Comparison of ENCODE assay signal across 7 mouse cellular contexts in the genomic region with DNA sequence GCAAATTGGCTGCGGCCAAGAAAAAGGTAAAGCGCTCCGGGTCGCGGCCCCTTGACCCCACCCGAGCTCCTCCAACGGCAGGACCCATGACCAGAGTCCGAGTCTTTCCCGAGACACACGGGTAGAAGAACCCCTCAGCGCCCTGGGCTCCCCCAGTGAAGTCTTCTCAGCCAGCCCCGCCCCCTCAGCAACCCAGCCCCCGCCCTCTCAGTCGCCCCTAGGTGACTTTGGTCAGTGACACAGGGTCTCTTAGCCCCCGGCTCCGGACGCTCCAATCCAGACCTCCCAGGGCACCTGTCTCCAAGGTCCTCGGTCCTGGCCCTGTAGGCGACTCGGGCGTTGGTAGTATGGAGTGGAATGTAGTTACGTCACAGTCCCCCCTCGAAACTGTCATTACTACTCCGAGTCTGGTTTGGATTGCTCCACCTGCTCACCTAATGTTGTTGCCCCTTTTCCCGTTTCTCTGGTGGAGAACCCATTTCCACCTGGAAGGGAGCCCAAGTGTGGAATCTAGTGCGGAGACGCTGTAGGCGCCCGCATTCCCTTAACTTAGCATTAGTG. TPM values are rescaled to one million over a fixed set of nuclear protein-coding genes. Genes with fewer than 3 reads are reported as not detected.
DNase-seq lines count a peak whose midpoint lies in the region; ATAC-seq and TF ChIP-seq lines count a peak whose summit lies in the region.

No protein-coding gene starts in this region.

- peak; percentile 60; the same call in 1 of the 2 replicates for ATAC-seq in embryonic facial prominence, embryonic 13.5 days (ENCODE audit: insufficient number of reproducible peaks, insufficient read depth, low FRiP score, low TSS enrichment, low read depth)
- peak; percentile 66 for ATAC-seq in intestine, embryonic 14.5 days (replicated peaks; ENCODE audit: low FRiP score, low TSS enrichment, low read depth)
- ATAC-seq in megakaryocyte progenitor cell, adult 5-6 weeks (replicated peaks; ENCODE audit: poor library complexity), result 0 out of 2 replicates have a peak, but pooled peaks have one; percentile 23

- TF ChIP-seq POLR2A in testis, adult 2 months (IDR thresholded peaks at IDR 0.05; ENCODE audit: control insufficient read depth, low read depth, low read length), result peak; percentile 79; the same call in 1 of the 2 replicates

- peaks cover 6% of the 10 kb centered on the region for H3K4me1 ChIP-seq in testis, adult 2 months (ENCODE audit: control insufficient read depth, insufficient read depth, low read length)
- peaks cover 22% of the 10 kb centered on the region for H3K4me1 ChIP-seq in embryonic facial prominence, embryonic 13.5 days
- H3K4me1 ChIP-seq in intestine, embryonic 14.5 days (replicated peaks; ENCODE audit: control insufficient read depth, insufficient read depth, low read length), result peaks cover 7% of the 10 kb centered on the region; the same call in 1 of the 2 replicates

- peak overlapping the region; percentile 100 for H3K4me3 ChIP-seq in testis, adult 2 months (ENCODE audit: control insufficient read depth, low read depth, low read length)
- peak overlapping the region; percentile 88 for H3K4me3 ChIP-seq in embryonic facial prominence, embryonic 13.5 days
- H3K4me3 ChIP-seq in intestine, embryonic 14.5 days (ENCODE audit: low read depth, low read length), result peak overlapping the region; percentile 74

- WGBS in embryonic facial prominence, embryonic 13.5 days, result 1% methylated on average over 26 of the region's 29 CpGs
- 2% methylated on average over 26 of the region's 29 CpGs for WGBS in intestine, embryonic 14.5 days

- no peak for TF ChIP-seq CTCF in testis, adult 2 months (IDR thresholded peaks at IDR 0.05; ENCODE audit: control insufficient read depth, insufficient read depth, insufficient replicate concordance, low read depth, low read length)

- no peak for DNase-seq in testis, postnatal 14 days (ENCODE audit: low spot score)
- peak; percentile 67 for DNase-seq in intestine, embryonic 14.5 days (ENCODE audit: low spot score)
- no peak for DNase-seq in spleen, postnatal 14 days (ENCODE audit: low spot score in 2 of 2)
- no peak for DNase-seq in right cerebral cortex, adult 18-20 months

- peak overlapping the region; percentile 84 for H3K4me2 ChIP-seq in embryonic facial prominence, embryonic 13.5 days
- peak overlapping the region; percentile 96 for H3K4me2 ChIP-seq in intestine, embryonic 14.5 days (ENCODE audit: low read length)

- H3K9ac ChIP-seq in embryonic facial prominence, embryonic 13.5 days, result peak overlapping the region; percentile 85
- peak overlapping the region; percentile 74 for H3K9ac ChIP-seq in intestine, embryonic 14.5 days (ENCODE audit: low read length)

- H3K27ac ChIP-seq in testis, adult 2 months (ENCODE audit: control insufficient read depth, insufficient read depth, low read depth, low read length), result peak overlapping the region; percentile 100
- H3K27ac ChIP-seq in embryonic facial prominence, embryonic 13.5 days, result peak overlapping the region; percentile 66
- peak overlapping the region; percentile 36 for H3K27ac ChIP-seq in intestine, embryonic 14.5 days (ENCODE audit: low read depth)

- H3K9me3 ChIP-seq in embryonic facial prominence, embryonic 13.5 days, result no peaks in the 10 kb centered on the region
- no peaks in the 10 kb centered on the region for H3K9me3 ChIP-seq in intestine, embryonic 14.5 days (ENCODE audit: control insufficient read depth, low read length)

- no peaks in the 10 kb centered on the region for H3K27me3 ChIP-seq in testis, adult 2 months (ENCODE audit: control insufficient read depth, insufficient read depth, low read length)
- no peaks in the 10 kb centered on the region for H3K27me3 ChIP-seq in embryonic facial prominence, embryonic 13.5 days
- no peaks in the 10 kb centered on the region for H3K27me3 ChIP-seq in intestine, embryonic 14.5 days (replicated peaks; ENCODE audit: control insufficient read depth, insufficient read depth, low read length)

- peaks cover 9% of the 10 kb centered on the region for H3K36me3 ChIP-seq in testis, adult 2 months (ENCODE audit: control insufficient read depth, insufficient read depth, low read length)
- peaks cover 35% of the 10 kb centered on the region for H3K36me3 ChIP-seq in embryonic facial prominence, embryonic 13.5 days
- peaks cover 33% of the 10 kb centered on the region for H3K36me3 ChIP-seq in intestine, embryonic 14.5 days (ENCODE audit: control insufficient read depth, insufficient read depth, low read length)

RNA-seq across cellular contexts. Expression of a gene that starts 0.6 kb away (rescaled TPM):
- polyA plus RNA-seq in testis, adult 2 months (2012; rRNA removed), result 381 and 421 TPM in 2 replicates
- 497 and 538 TPM in 2 replicates for polyA plus RNA-seq in embryonic facial prominence, embryonic 13.5 days (2015; fragmentation: Nextera tagmentation; extraction: Ambion mirVana)
- polyA plus RNA-seq in intestine, embryonic 14.5 days (2014; fragmentation: Nextera tagmentation; extraction: Ambion mirVana), result 162 and 198 TPM in 2 replicates
- total RNA-seq in megakaryocyte progenitor cell, adult 5-6 weeks (2015), result 198 and 268 TPM in 2 replicates
- 359 and 386 TPM in 2 replicates for total RNA-seq in megakaryocyte progenitor cell, adult 5-6 weeks (2017)

RNA-seq across cellular contexts. Expression of a gene that starts 1.3 kb away (rescaled TPM):
- polyA plus RNA-seq in testis, adult 2 months (2012; rRNA removed), result 36.0 and 36.7 TPM in 2 replicates
- 25.6 and 31.2 TPM in 2 replicates for polyA plus RNA-seq in embryonic facial prominence, embryonic 13.5 days (2015; fragmentation: Nextera tagmentation; extraction: Ambion mirVana)
- 20.1 and 20.2 TPM in 2 replicates for polyA plus RNA-seq in intestine, embryonic 14.5 days (2014; fragmentation: Nextera tagmentation; extraction: Ambion mirVana)
- total RNA-seq in megakaryocyte progenitor cell, adult 5-6 weeks (2015), result 14.2 and 17.3 TPM in 2 replicates
- 50.4 and 50.7 TPM in 2 replicates for total RNA-seq in megakaryocyte progenitor cell, adult 5-6 weeks (2017)

RNA-seq across cellular contexts. Expression of a gene that starts 28.5 kb away (rescaled TPM):
- 23.5 and 24.5 TPM in 2 replicates for polyA plus RNA-seq in testis, adult 2 months (2012; rRNA removed)
- polyA plus RNA-seq in embryonic facial prominence, embryonic 13.5 days (2015; fragmentation: Nextera tagmentation; extraction: Ambion mirVana), result 68.9 and 69.4 TPM in 2 replicates
- 61.8 and 65.8 TPM in 2 replicates for polyA plus RNA-seq in intestine, embryonic 14.5 days (2014; fragmentation: Nextera tagmentation; extraction: Ambion mirVana)
- 30.3 and 37.0 TPM in 2 replicates for total RNA-seq in megakaryocyte progenitor cell, adult 5-6 weeks (2015)
- total RNA-seq in megakaryocyte progenitor cell, adult 5-6 weeks (2017), result 25.2 and 26.9 TPM in 2 replicates

RNA-seq across cellular contexts. Expression of a gene that starts 52.1 kb away (rescaled TPM):
- 185 and 204 TPM in 2 replicates for polyA plus RNA-seq in testis, adult 2 months (2012; rRNA removed)
- polyA plus RNA-seq in embryonic facial prominence, embryonic 13.5 days (2015; fragmentation: Nextera tagmentation; extraction: Ambion mirVana), result 25.1 and 31.3 TPM in 2 replicates
- 26.9 and 27.6 TPM in 2 replicates for polyA plus RNA-seq in intestine, embryonic 14.5 days (2014; fragmentation: Nextera tagmentation; extraction: Ambion mirVana)
- 18.5 and 18.8 TPM in 2 replicates for total RNA-seq in megakaryocyte progenitor cell, adult 5-6 weeks (2015)
- 32.2 and 32.6 TPM in 2 replicates for total RNA-seq in megakaryocyte progenitor cell, adult 5-6 weeks (2017)

Comparison
In these comparisons a context has a peak if more than half of its experiments do, and no peak if none do; other contexts are left out.
1. H3K27ac ChIP-seq: peak in every context shown above with its lines; median percentile 100 in testis, adult 2 months; 66 in embryonic facial prominence, embryonic 13.5 days; 36 in intestine, embryonic 14.5 days.